Mouse (Mus musculus) C2C12 (cell line): ENCODE results near the gene Kcnmb1. TPM values are rescaled to one million over a fixed set of nuclear protein-coding genes. Genes with fewer than 3 reads are reported as not detected.

Source experiments
- H3K27me3 ChIP-seq: one replicate; pipeline ENCODE4 v1.6.1; 2011; ENCODE audit not compliant: control insufficient read depth, insufficient read depth, insufficient read length
- H3K36me3 ChIP-seq: one replicate; pipeline ENCODE4 v1.6.1; 2011; ENCODE audit not compliant: control insufficient read depth, insufficient read depth
- H3K4me3 ChIP-seq: one replicate; pipeline ENCODE4 v1.5.1; 2011; ENCODE audit warnings: mild to moderate bottlenecking, control low read depth; ENCODE audit not compliant: poor library complexity, insufficient read depth, severe bottlenecking
- H3K79me2 ChIP-seq: one replicate; pipeline ENCODE4 v1.6.1; 2011; ENCODE audit not compliant: control insufficient read depth, insufficient read depth
- H3K79me3 ChIP-seq: one replicate; pipeline ENCODE4 v1.6.1; 2011; ENCODE audit warnings: low read depth, control low read depth
- H3ac ChIP-seq: one replicate; pipeline ENCODE3; 2011; ENCODE audit warnings: low read depth; ENCODE audit not compliant: control insufficient read depth, insufficient read length
- CEBPB ChIP-seq: IDR thresholded peaks from one replicate; pipeline ENCODE4 v1.6.1; 2011; ENCODE audit warnings: low read depth, mild to moderate bottlenecking, control low read depth, moderate library complexity
- CTCF ChIP-seq: IDR thresholded peaks from one replicate; pipeline ENCODE4 v1.5.1; 2011; ENCODE audit not compliant: control insufficient read depth, insufficient read depth, insufficient read length
- FOSL1 ChIP-seq: IDR thresholded peaks from one replicate; pipeline ENCODE4 v1.8.0; 2011; ENCODE audit warnings: mild to moderate bottlenecking, low read length; ENCODE audit not compliant: poor library complexity, insufficient read depth, severe bottlenecking
- MAX ChIP-seq: IDR thresholded peaks from one replicate; pipeline ENCODE4 v1.6.1; 2011; ENCODE audit warnings: mild to moderate bottlenecking, control low read depth
- MYOD1 ChIP-seq: IDR thresholded peaks from one replicate; pipeline ENCODE4 v1.6.1; 2011; ENCODE audit warnings: low read depth; ENCODE audit not compliant: control insufficient read depth, insufficient read length
- MYOG ChIP-seq: IDR thresholded peaks from one replicate; pipeline ENCODE4 v1.6.1; 2011; ENCODE audit not compliant: control insufficient read depth, insufficient read length; ENCODE audit errors: extremely low read depth
- USF1 ChIP-seq: IDR thresholded peaks from one replicate; pipeline ENCODE4 v1.6.1; 2011; ENCODE audit warnings: low read depth, mild to moderate bottlenecking, control low read depth, moderate library complexity
- polyA plus RNA-seq: library from polyadenylated mRNA; unstranded; fragments of >200 nt; fragmentation: generic; extraction: Trizol; gene quantifications from one replicate; pipeline ENCODE4 v1.2.1, GENCODE M21; 2012; ENCODE audit warnings: missing spikeins

The Kcnmb1 gene
- polyA plus RNA-seq, 1 experiment = 0.12 TPM

- no peaks in the 10 kb centered on the region for H3K79me2 ChIP-seq
- H3ac ChIP-seq = no peak overlapping the region
- no peaks in the 10 kb centered on the region for H3K36me3 ChIP-seq
- H3K4me3 ChIP-seq = no peak overlapping the region
- no peak for TF ChIP-seq USF1
- TF ChIP-seq MYOD1 = no peak
- TF ChIP-seq MAX = no peak
- TF ChIP-seq MYOG = no peak
- no peak for TF ChIP-seq CTCF
- no peak for TF ChIP-seq FOSL1
- TF ChIP-seq CEBPB = no peak
- no peaks in the 10 kb centered on the region for H3K79me3 ChIP-seq
- H3K27me3 ChIP-seq = no peaks in the 10 kb centered on the region
Observed at GRCm38 (mm10) chr11:33975121-33975520, 12.3 kb downstream of the Kcnmb1 start.

- no peaks in the 10 kb centered on the region for H3K36me3 ChIP-seq
- H3K27me3 ChIP-seq = no peaks in the 10 kb centered on the region
- no peak overlapping the region for H3K4me3 ChIP-seq
- no peaks in the 10 kb centered on the region for H3K79me3 ChIP-seq
- TF ChIP-seq CTCF = no peak
- TF ChIP-seq MAX = no peak
- no peaks in the 10 kb centered on the region for H3K79me2 ChIP-seq
- H3ac ChIP-seq = no peak overlapping the region
Observed at GRCm38 (mm10) chr11:33980146-33980545, 17.3 kb downstream of the Kcnmb1 start.

GRCm38 (mm10) chr11:33986525-33986924 is 23.7 kb downstream of the Kcnmb1 start:
- Histone ChIP-seq H3K79me2 (no peaks in the 10 kb centered on the region), H3ac (no peak overlapping the region)

GRCm38 (mm10) chr11:33990002-33990401 is 27.2 kb downstream of the Kcnmb1 start:
- H3K79me3 ChIP-seq = no peaks in the 10 kb centered on the region
- no peak overlapping the region for H3K4me3 ChIP-seq
- no peak overlapping the region for H3ac ChIP-seq
- H3K79me2 ChIP-seq = no peaks in the 10 kb centered on the region
- H3K27me3 ChIP-seq = no peaks in the 10 kb centered on the region
- no peaks in the 10 kb centered on the region for H3K36me3 ChIP-seq
- TF ChIP-seq CTCF (no peak), USF1 (no peak), CEBPB (no peak), FOSL1 (no peak), MYOG (no peak), MAX (no peak), MYOD1 (no peak)

More at GRCm38 (mm10) chr11:33986525-33986924, 23.7 kb downstream of the Kcnmb1 start:
- no peak for TF ChIP-seq MYOD1
- TF ChIP-seq FOSL1 = no peak
- no peak for TF ChIP-seq CTCF
- TF ChIP-seq USF1 = no peak
- no peak for TF ChIP-seq CEBPB
- TF ChIP-seq MAX = no peak
- no peak for TF ChIP-seq MYOG
- H3K4me3 ChIP-seq = no peak overlapping the region
- no peaks in the 10 kb centered on the region for H3K27me3 ChIP-seq
- no peaks in the 10 kb centered on the region for H3K79me3 ChIP-seq
- H3K36me3 ChIP-seq = no peaks in the 10 kb centered on the region

GRCm38 (mm10) chr11:33992938-33993337 is 30.1 kb downstream of the Kcnmb1 start, which contains the start of gene Kcnip1:
TSS of gene Kcnip1 (minus strand) at chr11:33993152.
- no peak for TF ChIP-seq CEBPB
- no peak for TF ChIP-seq USF1
- TF ChIP-seq MYOD1 = no peak
- no peak for TF ChIP-seq CTCF
- no peak for TF ChIP-seq MAX
- H3K4me3 ChIP-seq = no peak within 1 kb of the TSS
- no peaks in the 10 kb centered on the region for H3K79me2 ChIP-seq

GRCm38 (mm10) chr11:33993496-33993895 is 30.7 kb downstream of the Kcnmb1 start:
- Histone ChIP-seq H3K79me3 (no peaks in the 10 kb centered on the region), H3K36me3 (no peaks in the 10 kb centered on the region), H3ac (no peak overlapping the region), H3K79me2 (no peaks in the 10 kb centered on the region), H3K4me3 (no peak overlapping the region), H3K27me3 (no peaks in the 10 kb centered on the region)
- no peak for TF ChIP-seq USF1

More at GRCm38 (mm10) chr11:33992938-33993337, 30.1 kb downstream of the Kcnmb1 start, which contains the start of gene Kcnip1:
- H3ac ChIP-seq = no peak within 1 kb of the TSS
- no peaks in the 10 kb centered on the region for H3K36me3 ChIP-seq
- no peaks in the 10 kb centered on the region for H3K79me3 ChIP-seq
- H3K27me3 ChIP-seq = no peaks in the 10 kb centered on the region
